Mouse (Mus musculus) olfactory bulb, adult 2 months (tissue): ENCODE results near the gene Snx11.

Experiments
- CTCF ChIP-seq: fragments of 200-500 bp; IDR thresholded peaks from 2 replicates; pipeline ENCODE4 v1.5.1; 2012; ENCODE audit warnings: low read depth, mild to moderate bottlenecking, low read length, moderate library complexity; ENCODE audit not compliant: insufficient read depth
- POLR2A ChIP-seq: fragments of 200-500 bp; IDR thresholded peaks from 2 replicates; pipeline ENCODE4 v1.6.1; 2012; ENCODE audit warnings: mild to moderate bottlenecking, low read depth, low read length, moderate library complexity; ENCODE audit not compliant: insufficient read depth

- TF ChIP-seq CTCF = no peak
- TF ChIP-seq POLR2A = no peak
These were observed 17.3 kb downstream of the Snx11 start for GRCm38 (mm10) chr11:96760042-96760441.
